Mouse (Mus musculus) retina, adult 2 months (tissue): Measurements from ENCODE around the gene Vmn1r159.
"Not testable (repeated sequence)": the region's sequence is repeated elsewhere in the genome, so short reads cannot be mapped to it uniquely, and the experiment has no call there.

Experiments used
- DNase-seq: peaks from one replicate; pipeline ENCODE4 v3.0.0-alpha.2; 2012; ENCODE audit warnings: low read depth, low spot score

Vmn1r159 gene

GRCm38 (mm10) chr7:22843505-22843904, at the start of gene Vmn1r159:
Gene Vmn1r159 (minus strand): TSS chr7:22843605.
- not testable (repeated sequence) for DNase-seq

- not testable (repeated sequence) for DNase-seq
Observed at GRCm38 (mm10) chr7:22870924-22871323, 27.5 kb upstream of the Vmn1r159 start, which contains the start of gene Vmn1r160. Gene Vmn1r160 (plus strand): TSS chr7:22871224.
